Mouse (Mus musculus): ENCODE data around the gene Prim2. TPM values are rescaled to one million over a fixed set of nuclear protein-coding genes. Genes with fewer than 3 reads are reported as not detected.

The Prim2 gene
- polyA plus RNA-seq, 1 experiment from 2014 or later = 33.9 TPM

DNA sequence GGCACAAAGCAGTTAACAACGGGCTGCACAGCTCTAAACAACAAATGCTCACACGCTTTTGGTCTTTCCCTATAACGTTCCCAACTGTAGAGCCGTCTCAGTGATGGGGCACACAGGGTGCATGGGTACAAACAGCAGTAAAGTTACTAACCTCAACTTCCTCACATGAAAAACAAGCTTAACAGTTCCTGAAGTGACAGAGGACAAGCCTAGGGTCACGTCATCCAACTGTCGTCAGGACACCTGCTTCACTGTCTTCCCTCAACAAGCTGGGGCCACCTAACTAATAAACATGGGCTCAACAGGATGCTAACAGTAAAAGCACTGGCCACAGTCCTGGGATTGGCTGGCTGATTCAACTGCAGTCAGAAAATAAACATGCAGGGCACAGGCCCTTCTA, 91.0 kb downstream of the Prim2 start:
- Histone ChIP-seq H3K4me3 (no peak overlapping the region), H3K4me2 (no peak overlapping the region), H3K9ac (no peak overlapping the region), H3K27ac (no peak overlapping the region), H3K9me3 (no peaks in the 10 kb centered on the region), H3K27me3 (no peaks in the 10 kb centered on the region), H3K36me3 (no peaks in the 10 kb centered on the region), H3K4me1 (no peaks in the 10 kb centered on the region)
- 63% methylated on average over 6 of the region's 6 CpGs for WGBS
- no peak for ATAC-seq (ENCODE audit: insufficient number of reproducible peaks, low FRiP score, low TSS enrichment, low read depth)

DNA sequence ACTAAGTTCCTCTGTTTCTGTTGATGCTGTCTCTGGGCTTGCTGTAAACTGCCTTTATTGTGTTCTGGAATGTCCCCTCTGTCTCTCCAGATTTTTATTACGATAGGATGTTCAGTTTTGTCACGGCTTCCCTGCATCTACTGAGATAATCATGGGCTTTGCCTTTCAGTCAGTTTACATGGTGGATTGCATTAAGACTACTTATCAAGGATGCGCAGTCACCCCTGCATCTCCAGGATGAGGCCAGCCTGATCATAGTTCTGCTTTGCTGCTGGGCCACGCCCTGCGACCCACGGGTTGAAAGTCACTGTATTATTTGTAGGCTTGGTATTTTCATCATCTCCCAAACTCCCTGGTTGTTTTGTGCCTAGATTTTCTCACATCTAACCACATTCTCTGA, 95.1 kb downstream of the Prim2 start:
- Histone ChIP-seq H3K9me3 (no peaks in the 10 kb centered on the region), H3K36me3 (no peaks in the 10 kb centered on the region), H3K4me1 (no peaks in the 10 kb centered on the region), H3K27ac (no peak overlapping the region), H3K4me2 (no peak overlapping the region), H3K9ac (no peak overlapping the region), H3K4me3 (no peak overlapping the region), H3K27me3 (no peaks in the 10 kb centered on the region)
- WGBS = 88% methylated on average over 6 of the region's 6 CpGs
- ATAC-seq (ENCODE audit: insufficient number of reproducible peaks, low FRiP score, low TSS enrichment, low read depth) = no peak

DNA sequence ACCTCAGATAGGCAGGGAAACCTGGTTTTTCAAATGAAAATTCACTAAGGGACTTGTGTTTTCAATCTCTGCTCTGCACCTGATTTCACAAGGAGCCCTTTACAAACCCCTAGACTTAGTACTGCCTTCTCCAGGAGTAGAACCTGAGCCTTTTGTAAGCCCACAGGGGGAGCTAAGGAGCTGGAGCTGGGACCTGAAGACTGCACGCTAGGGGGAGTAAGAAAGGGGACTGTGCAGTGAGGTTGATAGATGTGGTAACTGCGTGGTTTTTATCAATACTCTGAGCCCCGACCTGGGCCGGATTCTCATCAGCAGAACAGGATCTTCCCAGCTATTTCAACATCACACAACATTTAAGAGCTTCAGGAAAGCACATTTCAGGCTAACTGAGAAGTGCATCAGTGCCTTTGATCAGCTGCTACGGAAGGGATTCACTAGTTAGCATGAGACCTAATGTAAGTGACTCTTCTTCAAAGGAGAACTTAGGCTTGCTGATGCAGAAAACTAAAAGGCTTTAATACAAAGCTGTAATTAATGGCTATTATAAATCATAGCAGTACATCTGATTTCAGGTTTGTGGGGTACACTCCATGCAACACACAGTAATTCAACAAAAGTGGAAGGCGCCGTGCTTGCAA, 103.7 kb downstream of the Prim2 start:
- Histone ChIP-seq H3K27ac (no peak overlapping the region), H3K36me3 (no peaks in the 10 kb centered on the region), H3K4me3 (no peak overlapping the region), H3K27me3 (no peaks in the 10 kb centered on the region), H3K9ac (no peak overlapping the region), H3K4me1 (0 out of 2 replicates have a peak, but pooled peaks cover 2% of the 10 kb centered on the region), H3K4me2 (no peak overlapping the region), H3K9me3 (no peaks in the 10 kb centered on the region)
- 61% methylated on average over 7 of the region's 7 CpGs for WGBS
- ATAC-seq (ENCODE audit: insufficient number of reproducible peaks, low FRiP score, low TSS enrichment, low read depth) = no peak

DNA sequence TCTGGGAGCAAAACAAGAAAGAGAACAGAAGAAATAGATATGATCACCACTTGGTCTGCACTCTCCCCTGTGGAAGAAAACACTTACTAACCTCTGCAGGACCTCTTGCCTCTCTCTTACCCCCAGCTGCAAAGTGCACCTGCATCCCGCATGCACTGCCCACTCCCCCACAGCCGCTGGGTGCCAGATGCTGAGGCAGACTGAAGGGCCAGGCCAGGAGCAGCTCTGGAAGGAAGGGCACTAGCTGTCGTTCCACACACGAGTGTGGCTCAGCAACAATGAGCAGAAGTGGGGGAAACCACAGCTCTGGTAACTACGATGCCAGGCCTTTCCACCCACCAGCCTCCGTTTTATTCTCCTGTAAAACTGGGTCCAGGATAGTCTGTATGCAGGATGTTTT, 105.6 kb downstream of the Prim2 start:
- H3K36me3 ChIP-seq = no peaks in the 10 kb centered on the region
- no peak overlapping the region for H3K4me3 ChIP-seq
- H3K27me3 ChIP-seq = no peaks in the 10 kb centered on the region
- no peak overlapping the region for H3K4me2 ChIP-seq
- WGBS = 62% methylated on average over 6 of the region's 6 CpGs
- H3K27ac ChIP-seq = no peak overlapping the region
- no peaks in the 10 kb centered on the region for H3K9me3 ChIP-seq
- ATAC-seq (ENCODE audit: insufficient number of reproducible peaks, low FRiP score, low TSS enrichment, low read depth) = no peak
- H3K9ac ChIP-seq = no peak overlapping the region
- 0 out of 2 replicates have a peak, but pooled peaks cover 2% of the 10 kb centered on the region for H3K4me1 ChIP-seq

DNA sequence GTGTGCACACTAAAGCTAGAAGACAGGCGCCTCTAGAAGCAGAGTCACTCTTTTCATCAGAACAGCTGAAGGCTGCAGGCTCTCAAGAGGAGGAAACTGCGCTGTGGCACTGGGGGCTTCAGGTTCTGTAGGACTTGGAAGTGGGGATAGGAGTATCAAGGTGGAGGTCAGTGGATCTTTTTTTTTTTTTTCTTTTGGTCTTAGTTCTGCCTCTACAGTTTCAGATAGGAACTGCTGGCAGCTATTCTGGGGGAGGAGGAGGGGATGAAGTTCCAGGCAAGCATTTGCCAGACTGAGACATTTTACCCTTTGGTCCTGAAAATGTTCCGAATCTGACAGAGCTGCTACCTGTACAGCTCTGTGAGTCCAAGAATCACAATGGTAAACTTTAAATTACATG, 106.0 kb downstream of the Prim2 start:
- Histone ChIP-seq H3K4me3 (no peak overlapping the region), H3K27ac (no peak overlapping the region), H3K4me1 (0 out of 2 replicates have a peak, but pooled peaks cover 2% of the 10 kb centered on the region), H3K27me3 (no peaks in the 10 kb centered on the region), H3K36me3 (no peaks in the 10 kb centered on the region), H3K9me3 (no peaks in the 10 kb centered on the region), H3K4me2 (no peak overlapping the region), H3K9ac (no peak overlapping the region)
- ATAC-seq (ENCODE audit: insufficient number of reproducible peaks, low FRiP score, low TSS enrichment, low read depth) = no peak
- WGBS = 87% methylated on average over 3 of the region's 3 CpGs

DNA sequence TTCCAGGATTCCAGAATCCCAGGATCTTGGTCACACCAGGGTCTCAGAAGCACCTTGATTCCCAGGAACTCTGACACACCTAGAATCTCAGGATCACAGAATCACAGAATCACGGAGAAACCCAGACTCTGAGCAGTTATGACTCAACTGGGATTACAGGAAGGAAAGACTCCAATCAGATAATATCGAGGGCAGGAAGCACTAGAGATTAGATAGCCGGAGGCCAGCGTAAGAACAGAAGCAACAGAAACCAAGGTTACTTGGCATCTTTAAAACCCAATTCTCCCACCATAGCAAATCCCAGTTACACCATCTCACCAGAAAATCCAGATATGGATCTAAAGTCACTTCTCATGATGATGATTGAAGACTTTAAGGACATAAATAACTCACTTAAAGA, 113.0 kb downstream of the Prim2 start:
- H3K27ac ChIP-seq = no peak overlapping the region
- WGBS = 86% methylated on average over 4 of the region's 4 CpGs
- no peak overlapping the region for H3K4me3 ChIP-seq
- H3K4me2 ChIP-seq = no peak overlapping the region
- no peaks in the 10 kb centered on the region for H3K4me1 ChIP-seq
- H3K9ac ChIP-seq = no peak overlapping the region
- ATAC-seq (ENCODE audit: insufficient number of reproducible peaks, low FRiP score, low TSS enrichment, low read depth) = no peak
- no peaks in the 10 kb centered on the region for H3K36me3 ChIP-seq
- H3K9me3 ChIP-seq = no peaks in the 10 kb centered on the region
- H3K27me3 ChIP-seq = no peaks in the 10 kb centered on the region

DNA sequence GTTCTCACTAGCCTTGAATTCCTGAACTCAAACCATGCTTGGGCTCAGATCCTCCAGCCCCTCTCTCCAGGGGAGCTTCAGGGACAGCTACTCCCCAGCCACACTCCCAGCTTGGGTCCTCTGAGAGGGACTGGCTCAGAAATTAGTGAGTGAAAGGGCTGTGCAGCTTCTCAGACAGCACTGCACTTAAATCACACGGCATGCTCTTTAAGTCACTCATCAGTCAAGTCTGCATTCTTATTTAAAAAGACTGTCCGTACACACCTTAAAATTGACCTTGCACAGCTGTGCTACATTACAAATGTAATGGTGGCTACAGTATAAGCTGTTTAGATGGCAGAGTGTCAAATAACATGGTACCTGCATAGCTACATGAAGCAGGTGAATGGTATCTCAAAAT, 114.0 kb downstream of the Prim2 start:
- Histone ChIP-seq H3K36me3 (no peaks in the 10 kb centered on the region), H3K4me1 (no peaks in the 10 kb centered on the region), H3K9me3 (no peaks in the 10 kb centered on the region), H3K27me3 (no peaks in the 10 kb centered on the region), H3K27ac (no peak overlapping the region), H3K9ac (no peak overlapping the region), H3K4me3 (no peak overlapping the region), H3K4me2 (no peak overlapping the region)
- no peak for ATAC-seq (ENCODE audit: insufficient number of reproducible peaks, low FRiP score, low TSS enrichment, low read depth)
- 73% methylated on average over 2 of the region's 2 CpGs for WGBS

DNA sequence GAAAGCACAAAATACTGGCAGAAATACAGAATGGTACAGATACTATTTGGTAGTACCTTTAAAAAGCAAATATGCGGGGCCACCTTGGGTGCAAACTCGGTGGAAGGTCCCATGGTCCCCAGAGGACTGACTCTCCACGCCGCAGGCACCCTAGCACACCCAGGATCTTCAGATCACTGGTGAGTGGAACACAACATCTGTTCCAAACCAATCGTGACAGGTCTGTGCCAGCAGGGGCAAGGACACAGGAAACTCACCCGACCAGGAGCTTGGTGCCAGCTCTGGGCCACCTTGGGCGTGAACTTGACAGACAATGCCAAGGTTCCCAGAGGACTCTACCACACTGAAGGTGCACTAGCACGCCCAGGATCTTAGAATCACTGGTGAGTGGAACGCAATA, 118.2 kb downstream of the Prim2 start:
- H3K4me3 ChIP-seq = no peak overlapping the region
- WGBS = 91% methylated on average over 9 of the region's 9 CpGs
- no peak overlapping the region for H3K9ac ChIP-seq
- H3K4me2 ChIP-seq = no peak overlapping the region
- no peak for ATAC-seq (ENCODE audit: insufficient number of reproducible peaks, low FRiP score, low TSS enrichment, low read depth)
- H3K27me3 ChIP-seq = no peaks in the 10 kb centered on the region
- no peaks in the 10 kb centered on the region for H3K9me3 ChIP-seq
- no peaks in the 10 kb centered on the region for H3K4me1 ChIP-seq
- H3K27ac ChIP-seq = no peak overlapping the region
- no peaks in the 10 kb centered on the region for H3K36me3 ChIP-seq

DNA sequence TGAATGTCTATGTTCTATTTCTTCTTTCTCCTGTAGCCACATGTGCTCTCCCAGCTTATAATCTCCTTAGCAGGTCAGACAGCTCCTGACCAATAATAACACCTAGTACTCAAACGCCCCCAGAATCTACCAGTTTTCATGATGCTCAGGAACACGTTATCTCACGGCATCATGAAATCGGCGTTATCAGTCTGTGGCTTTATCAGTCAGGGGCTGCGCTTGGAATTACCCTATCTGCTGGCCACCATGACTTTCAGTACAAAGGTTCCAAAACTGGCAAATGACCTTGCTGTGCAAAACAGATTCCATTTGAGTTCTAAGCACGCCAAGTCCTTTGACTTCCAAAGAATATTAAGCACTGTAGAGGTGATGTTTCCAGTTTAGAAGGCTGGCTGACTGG, 127.9 kb downstream of the Prim2 start:
- no peaks in the 10 kb centered on the region for H3K9me3 ChIP-seq
- no peak overlapping the region for H3K4me2 ChIP-seq
- H3K27ac ChIP-seq = no peak overlapping the region
- no peaks in the 10 kb centered on the region for H3K36me3 ChIP-seq
- no peak overlapping the region for H3K9ac ChIP-seq
- H3K4me3 ChIP-seq = no peak overlapping the region
- WGBS = 91% methylated on average over 7 of the region's 7 CpGs
- H3K4me1 ChIP-seq = no peaks in the 10 kb centered on the region
- H3K27me3 ChIP-seq = no peaks in the 10 kb centered on the region
- ATAC-seq (ENCODE audit: insufficient number of reproducible peaks, low FRiP score, low TSS enrichment, low read depth) = no peak

DNA sequence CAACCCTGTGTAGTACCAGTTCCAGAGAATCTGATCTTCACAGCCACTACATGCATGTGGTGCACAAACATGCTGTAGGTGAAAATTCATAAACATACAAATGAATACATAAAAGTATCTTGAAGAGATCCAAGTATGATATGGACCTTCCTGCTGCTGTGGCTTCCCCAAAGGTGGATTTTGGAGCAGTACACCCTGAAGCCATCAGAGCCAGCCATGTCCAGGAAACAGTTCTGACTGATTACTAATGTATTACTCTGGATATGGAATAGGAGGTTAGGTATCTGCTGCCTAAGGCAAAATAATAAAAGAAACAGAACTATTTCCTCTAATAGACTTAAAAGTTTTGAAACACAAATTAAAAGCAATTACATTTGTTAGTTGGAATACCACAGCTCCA, 131.6 kb downstream of the Prim2 start:
- Histone ChIP-seq H3K4me1 (no peaks in the 10 kb centered on the region), H3K4me3 (no peak overlapping the region), H3K27me3 (no peaks in the 10 kb centered on the region), H3K9ac (no peak overlapping the region), H3K36me3 (no peaks in the 10 kb centered on the region), H3K27ac (no peak overlapping the region), H3K9me3 (no peaks in the 10 kb centered on the region), H3K4me2 (no peak overlapping the region)
- ATAC-seq (ENCODE audit: insufficient number of reproducible peaks, low FRiP score, low TSS enrichment, low read depth) = no peak

DNA sequence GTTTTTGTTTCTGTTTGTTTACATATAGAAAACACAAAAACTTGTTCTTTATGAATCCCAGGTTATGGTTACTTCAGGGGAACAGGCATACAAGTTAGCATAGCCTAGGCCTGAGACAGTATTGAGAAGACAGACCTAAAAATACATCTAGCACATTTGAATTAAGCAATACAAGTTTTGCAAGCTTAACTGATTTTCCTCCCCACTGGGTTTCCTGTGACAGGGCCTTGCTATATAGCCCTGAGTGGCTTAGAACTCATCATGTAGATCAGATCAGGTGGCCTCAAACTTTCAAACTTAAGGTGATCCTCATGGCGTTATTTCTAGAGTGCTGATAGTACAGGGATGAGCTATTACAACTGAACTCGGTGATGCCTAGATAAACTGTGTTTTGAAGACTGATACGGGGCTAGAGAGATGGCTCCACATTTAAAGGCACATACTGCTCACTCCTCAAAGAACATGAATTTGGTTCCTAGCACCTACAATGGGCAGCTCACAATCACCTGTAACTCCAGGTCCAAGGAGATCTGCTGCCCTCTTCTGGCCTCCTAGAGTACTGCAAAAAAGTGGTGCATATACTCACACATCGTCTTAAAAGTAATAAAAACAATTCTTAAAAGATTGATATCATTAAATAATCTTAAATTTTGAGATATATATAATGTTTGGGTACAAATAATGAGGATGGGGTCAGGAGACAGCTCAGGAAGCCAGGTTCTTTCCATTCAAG, 133.2 kb downstream of the Prim2 start:
- Histone ChIP-seq H3K9me3 (no peaks in the 10 kb centered on the region), H3K27ac (no peak overlapping the region), H3K4me3 (no peak overlapping the region), H3K4me2 (no peak overlapping the region), H3K9ac (no peak overlapping the region), H3K36me3 (no peaks in the 10 kb centered on the region), H3K4me1 (no peaks in the 10 kb centered on the region), H3K27me3 (no peaks in the 10 kb centered on the region)
- no peak for ATAC-seq (ENCODE audit: insufficient number of reproducible peaks, low FRiP score, low TSS enrichment, low read depth)
- WGBS = 95% methylated on average over 4 of the region's 4 CpGs

DNA sequence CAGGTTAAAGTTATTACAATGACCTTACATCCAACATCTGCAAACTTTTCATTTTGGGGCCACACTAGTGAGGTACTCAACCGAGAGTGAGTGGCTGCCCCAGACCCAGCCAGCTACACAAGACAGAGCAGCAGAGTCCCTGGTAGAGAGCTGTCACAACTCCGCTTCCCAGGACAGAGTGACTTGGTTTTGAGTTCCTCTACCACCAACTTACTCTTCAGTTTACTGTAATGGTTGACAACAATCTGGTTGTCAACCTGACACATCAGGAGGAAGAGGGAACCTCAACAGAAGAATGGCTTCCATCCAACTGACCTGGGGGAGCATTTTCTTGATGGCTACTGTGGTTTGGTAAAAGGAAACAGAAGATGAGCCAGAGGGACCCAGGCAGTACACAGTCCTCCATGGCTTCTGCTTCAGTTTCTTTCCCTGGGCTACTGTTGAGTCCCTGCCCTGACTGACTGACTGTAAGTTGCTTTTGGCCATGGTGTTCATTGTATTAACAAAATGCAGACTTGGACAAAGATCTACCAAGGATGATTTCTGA, 134.4 kb downstream of the Prim2 start:
- 78% methylated on average over 2 of the region's 2 CpGs for WGBS
- no peak for ATAC-seq (ENCODE audit: insufficient number of reproducible peaks, low FRiP score, low TSS enrichment, low read depth)
- Histone ChIP-seq H3K36me3 (no peaks in the 10 kb centered on the region), H3K4me3 (no peak overlapping the region), H3K4me1 (no peaks in the 10 kb centered on the region), H3K9ac (no peak overlapping the region), H3K4me2 (no peak overlapping the region), H3K27me3 (no peaks in the 10 kb centered on the region), H3K27ac (no peak overlapping the region), H3K9me3 (no peaks in the 10 kb centered on the region)

All from limb, embryonic 15.5 days (tissue).